Mouse (Mus musculus): ENCODE results near the gene Gm49318.

DNA sequence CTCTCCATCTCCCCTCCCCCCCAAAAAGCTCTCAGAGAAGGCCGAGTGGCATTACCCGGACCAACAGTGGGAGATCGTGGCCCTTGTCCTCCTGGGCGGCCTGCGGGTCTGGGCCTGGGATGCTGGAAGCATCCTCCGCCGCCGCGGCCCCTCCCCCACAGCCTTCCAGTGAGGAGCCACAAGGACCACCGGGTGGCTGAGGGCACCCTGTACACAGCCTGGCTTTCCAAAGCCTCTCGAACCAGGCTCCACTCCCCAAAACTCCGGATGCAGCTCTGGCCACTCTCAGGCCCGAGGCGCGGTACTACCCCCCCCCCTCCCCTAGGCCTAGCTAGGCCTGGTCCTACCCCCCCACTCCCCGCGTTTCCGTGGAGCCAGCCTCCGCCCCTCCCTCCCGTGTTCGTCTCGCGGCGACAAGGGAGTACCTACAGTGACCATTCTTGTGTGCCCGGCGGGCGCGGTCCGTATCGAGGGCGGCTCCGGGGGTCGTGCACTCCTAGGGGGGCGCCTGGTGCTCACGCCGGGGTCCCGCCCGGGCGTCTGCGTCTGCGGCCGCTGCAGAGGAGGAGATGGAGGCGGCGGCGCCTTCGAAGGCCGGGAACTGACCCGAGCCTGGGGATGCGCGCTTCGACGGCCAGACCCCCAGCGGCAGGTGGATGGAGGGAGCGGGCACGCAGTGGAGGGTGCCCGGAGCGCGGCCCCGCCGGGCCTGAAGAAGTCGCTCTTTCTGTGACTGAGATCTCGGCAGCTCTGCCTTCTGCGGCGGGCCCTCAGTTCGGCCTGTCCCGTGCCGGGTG, 19.7 kb downstream of the Gm49318 start:
- TF ChIP-seq CTCF (IDR thresholded peaks at IDR 0.05; ENCODE audit: extremely low read depth, insufficient read depth, low read length) = no peak
- no peak for TF ChIP-seq POLR2A (IDR thresholded peaks at IDR 0.05; ENCODE audit: extremely low read depth, insufficient read depth, low read length)

Measured in cortical plate, adult 2 months (tissue).